Mouse (Mus musculus): ENCODE results near the gene Lbhd1. TPM values are rescaled to one million over a fixed set of nuclear protein-coding genes. Genes with fewer than 3 reads are reported as not detected.
"Not testable (repeated sequence)": the region's sequence is repeated elsewhere in the genome, so short reads cannot be mapped to it uniquely, and the experiment has no call there.

Gene Lbhd1
- polyA plus RNA-seq, 1 experiment from 2014 or later = 59.1 TPM

- not testable (repeated sequence) for H3K27ac ChIP-seq (ENCODE audit: low read depth, low read length); ATAC-seq; H3K9me3 ChIP-seq (replicated peaks; ENCODE audit: control insufficient read depth, low read length); H3K4me3 ChIP-seq (ENCODE audit: low read depth, low read length); H3K27me3 ChIP-seq (replicated peaks; ENCODE audit: control insufficient read depth, insufficient read depth, low read length); DNase-seq (ENCODE audit: low spot score); H3K4me2 ChIP-seq (ENCODE audit: low read length); H3K4me1 ChIP-seq (ENCODE audit: control insufficient read depth, insufficient read depth, low read length); H3K9ac ChIP-seq (ENCODE audit: low read length)
- peaks cover 21% of the 10 kb centered on the region for H3K36me3 ChIP-seq (ENCODE audit: control insufficient read depth, insufficient read depth, low read length)
- WGBS = 80% methylated on average over 3 of the region's 3 CpGs
Observed at GRCm38 (mm10) chr19:8870381-8870780, 13.2 kb upstream of the Lbhd1 start.

GRCm38 (mm10) chr19:8870838-8871237, 12.7 kb upstream of the Lbhd1 start:
- 0 out of 2 replicates have a peak, but pooled peaks have one; percentile 8 for ATAC-seq
- no peaks in the 10 kb centered on the region for H3K9me3 ChIP-seq (replicated peaks; ENCODE audit: control insufficient read depth, low read length)
- no peaks in the 10 kb centered on the region for H3K27me3 ChIP-seq (replicated peaks; ENCODE audit: control insufficient read depth, insufficient read depth, low read length)
- WGBS = 56% methylated on average over 9 of the region's 9 CpGs
- H3K36me3 ChIP-seq (ENCODE audit: control insufficient read depth, insufficient read depth, low read length) = peaks cover 24% of the 10 kb centered on the region
- peak overlapping the region; percentile 95 for H3K4me2 ChIP-seq (ENCODE audit: low read length)
- H3K27ac ChIP-seq (ENCODE audit: low read depth, low read length) = no peak overlapping the region
- peaks cover 7% of the 10 kb centered on the region for H3K4me1 ChIP-seq (ENCODE audit: control insufficient read depth, insufficient read depth, low read length)
- no peak for DNase-seq (ENCODE audit: low spot score)
- peak overlapping the region; percentile 96 for H3K4me3 ChIP-seq (ENCODE audit: low read depth, low read length)
- H3K9ac ChIP-seq (ENCODE audit: low read length) = peak overlapping the region; percentile 95

GRCm38 (mm10) chr19:8871267-8872186, 12.0 kb upstream of the Lbhd1 start, which contains the start of gene Ubxn1:
TSS of gene Ubxn1 (plus strand) at chr19:8871496.
- Histone ChIP-seq H3K9ac (ENCODE audit: low read length) (peak within 1 kb of the TSS; percentile 95), H3K4me2 (ENCODE audit: low read length) (peak within 1 kb of the TSS; percentile 95), H3K27ac (ENCODE audit: low read depth, low read length) (peak within 1 kb of the TSS; percentile 48; the same call in 1 of the 2 replicates), H3K36me3 (ENCODE audit: control insufficient read depth, insufficient read depth, low read length) (peaks cover 31% of the 10 kb centered on the region), H3K9me3 (replicated peaks; ENCODE audit: control insufficient read depth, low read length) (no peaks in the 10 kb centered on the region), H3K27me3 (replicated peaks; ENCODE audit: control insufficient read depth, insufficient read depth, low read length) (no peaks in the 10 kb centered on the region), H3K4me3 (ENCODE audit: low read depth, low read length) (peak within 1 kb of the TSS; percentile 96), H3K4me1 (ENCODE audit: control insufficient read depth, insufficient read depth, low read length) (peaks cover 7% of the 10 kb centered on the region)
- ATAC-seq = peak; percentile 98
- peak; percentile 97 for DNase-seq (ENCODE audit: low spot score)
- 2% methylated on average over 59 of the region's 59 CpGs for WGBS

GRCm38 (mm10) chr19:8872266-8872840, 11.2 kb upstream of the Lbhd1 start:
- Histone ChIP-seq H3K9me3 (replicated peaks; ENCODE audit: control insufficient read depth, low read length) (no peaks in the 10 kb centered on the region), H3K27ac (ENCODE audit: low read depth, low read length) (no peak overlapping the region), H3K4me3 (ENCODE audit: low read depth, low read length) (peak overlapping the region; percentile 96), H3K9ac (ENCODE audit: low read length) (peak overlapping the region; percentile 95), H3K27me3 (replicated peaks; ENCODE audit: control insufficient read depth, insufficient read depth, low read length) (no peaks in the 10 kb centered on the region), H3K36me3 (ENCODE audit: control insufficient read depth, insufficient read depth, low read length) (peaks cover 38% of the 10 kb centered on the region), H3K4me1 (ENCODE audit: control insufficient read depth, insufficient read depth, low read length) (peaks cover 7% of the 10 kb centered on the region), H3K4me2 (ENCODE audit: low read length) (peak overlapping the region; percentile 95)
- ATAC-seq = no peak
- DNase-seq (ENCODE audit: low spot score) = no peak
- 82% methylated on average over 10 of the region's 10 CpGs for WGBS

- no peak for ATAC-seq
- Histone ChIP-seq H3K9ac (ENCODE audit: low read length) (no peak overlapping the region), H3K9me3 (replicated peaks; ENCODE audit: control insufficient read depth, low read length) (no peaks in the 10 kb centered on the region), H3K4me2 (ENCODE audit: low read length) (no peak overlapping the region), H3K4me1 (ENCODE audit: control insufficient read depth, insufficient read depth, low read length) (peaks cover 7% of the 10 kb centered on the region), H3K4me3 (ENCODE audit: low read depth, low read length) (no peak overlapping the region), H3K27me3 (replicated peaks; ENCODE audit: control insufficient read depth, insufficient read depth, low read length) (no peaks in the 10 kb centered on the region), H3K27ac (ENCODE audit: low read depth, low read length) (no peak overlapping the region), H3K36me3 (ENCODE audit: control insufficient read depth, insufficient read depth, low read length) (peaks cover 48% of the 10 kb centered on the region)
- no peak for DNase-seq (ENCODE audit: low spot score)
- 94% methylated on average over 7 of the region's 7 CpGs for WGBS
Observed at GRCm38 (mm10) chr19:8875031-8875430, 8.5 kb upstream of the Lbhd1 start.

- Histone ChIP-seq H3K27ac (ENCODE audit: low read depth, low read length) (peak within 1 kb of the TSS; percentile 61), H3K4me1 (ENCODE audit: control insufficient read depth, insufficient read depth, low read length) (0 out of 2 replicates have a peak, but pooled peaks cover 3% of the 10 kb centered on the region), H3K4me2 (ENCODE audit: low read length) (peak within 1 kb of the TSS; percentile 94), H3K9ac (ENCODE audit: low read length) (peak within 1 kb of the TSS; percentile 83), H3K36me3 (ENCODE audit: control insufficient read depth, insufficient read depth, low read length) (peaks cover 25% of the 10 kb centered on the region), H3K27me3 (replicated peaks; ENCODE audit: control insufficient read depth, insufficient read depth, low read length) (no peaks in the 10 kb centered on the region), H3K9me3 (replicated peaks; ENCODE audit: control insufficient read depth, low read length) (no peaks in the 10 kb centered on the region), H3K4me3 (ENCODE audit: low read depth, low read length) (peak within 1 kb of the TSS; percentile 67)
- peak; percentile 92 for DNase-seq (ENCODE audit: low spot score)
- under 1% methylated on average over 42 of the region's 42 CpGs for WGBS
- peak; percentile 98 for ATAC-seq
Observed at GRCm38 (mm10) chr19:8880311-8881033, 3.1 kb upstream of the Lbhd1 start, which contains the start of gene Uqcc3. TSS of gene Uqcc3 (minus strand) at chr19:8880923.

- Histone ChIP-seq H3K27me3 (replicated peaks; ENCODE audit: control insufficient read depth, insufficient read depth, low read length) (no peaks in the 10 kb centered on the region), H3K9me3 (replicated peaks; ENCODE audit: control insufficient read depth, low read length) (no peaks in the 10 kb centered on the region), H3K36me3 (ENCODE audit: control insufficient read depth, insufficient read depth, low read length) (peaks cover 22% of the 10 kb centered on the region), H3K4me2 (ENCODE audit: low read length) (peak overlapping the region; percentile 94), H3K4me3 (ENCODE audit: low read depth, low read length) (peak overlapping the region; percentile 67), H3K4me1 (ENCODE audit: control insufficient read depth, insufficient read depth, low read length) (0 out of 2 replicates have a peak, but pooled peaks cover 3% of the 10 kb centered on the region), H3K27ac (ENCODE audit: low read depth, low read length) (no peak overlapping the region), H3K9ac (ENCODE audit: low read length) (peak overlapping the region; percentile 83)
- DNase-seq (ENCODE audit: low spot score) (no peak), ATAC-seq (no peak)
- 20% methylated on average over 3 of the region's 3 CpGs for WGBS
Observed at GRCm38 (mm10) chr19:8881034-8881392, 2.5 kb upstream of the Lbhd1 start.

GRCm38 (mm10) chr19:8886916-8887584, 3.5 kb downstream of the Lbhd1 start:
- 58% methylated on average over 1 of the region's 1 CpGs for WGBS
- no peak overlapping the region for H3K27ac ChIP-seq (ENCODE audit: low read depth, low read length)
- no peak for DNase-seq (ENCODE audit: low spot score)
- H3K4me3 ChIP-seq (ENCODE audit: low read depth, low read length) = no peak overlapping the region
- H3K36me3 ChIP-seq (ENCODE audit: control insufficient read depth, insufficient read depth, low read length) = peaks cover 7% of the 10 kb centered on the region; the same call in 1 of the 2 replicates
- no peak for ATAC-seq
- H3K4me1 ChIP-seq (ENCODE audit: control insufficient read depth, insufficient read depth, low read length) = peaks cover 9% of the 10 kb centered on the region; the same call in 1 of the 2 replicates
- H3K9me3 ChIP-seq (replicated peaks; ENCODE audit: control insufficient read depth, low read length) = no peaks in the 10 kb centered on the region
- H3K27me3 ChIP-seq (replicated peaks; ENCODE audit: control insufficient read depth, insufficient read depth, low read length) = no peaks in the 10 kb centered on the region
- H3K4me2 ChIP-seq (ENCODE audit: low read length) = peak overlapping the region; percentile 76; the same call in 1 of the 2 replicates
- peak overlapping the region; percentile 77 for H3K9ac ChIP-seq (ENCODE audit: low read length)
